Mouse (Mus musculus): Measurements from ENCODE around the gene Dynlt1a. TPM values are rescaled to one million over a fixed set of nuclear protein-coding genes. Genes with fewer than 3 reads are reported as not detected.
"Not testable (repeated sequence)": the region's sequence is repeated elsewhere in the genome, so short reads cannot be mapped to it uniquely, and the experiment has no call there.

Gene Dynlt1a
- 38.2 and 42.6 TPM in 2 replicates for polyA plus RNA-seq (2015; fragmentation: Nextera tagmentation; extraction: Ambion mirVana)

DNA sequence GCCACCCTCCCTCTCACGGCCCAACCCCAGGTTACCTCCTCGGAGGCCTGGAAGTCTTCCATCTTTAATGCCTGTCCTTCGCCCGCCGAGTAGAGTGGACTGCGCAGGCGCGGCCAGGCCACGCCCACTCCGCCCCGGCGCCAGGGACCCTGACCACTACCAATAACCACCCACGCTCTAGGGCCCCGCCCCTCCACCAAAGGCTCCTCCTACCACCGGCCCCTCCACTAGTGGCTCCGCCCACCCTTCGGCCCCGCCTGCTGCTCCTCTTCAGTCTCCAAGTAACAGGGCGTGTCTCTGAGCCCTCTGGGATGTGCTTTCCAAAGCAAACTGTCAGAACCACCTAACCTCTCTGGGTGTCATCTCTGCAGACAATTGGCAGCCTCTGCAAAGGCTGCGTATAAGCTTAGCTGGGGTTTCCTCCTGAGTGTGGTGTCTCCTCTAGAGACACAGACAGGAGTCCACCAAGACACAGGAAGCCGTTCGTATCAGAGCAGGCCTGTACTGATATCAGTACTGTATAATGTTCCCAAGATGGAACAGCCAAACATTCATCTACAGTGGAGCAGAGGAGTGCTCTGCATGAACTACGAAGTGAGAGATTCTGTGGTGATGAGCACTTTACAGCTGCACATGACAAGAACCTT, at the start of gene Dynlt1a:
Gene Dynlt1a (minus strand): TSS at position 162 of the 647 bp plus-strand sequence.
- not testable (repeated sequence) for H3K4me1 ChIP-seq (replicated peaks; ENCODE audit: control insufficient read depth, insufficient read depth, low read length); H3K27me3 ChIP-seq (replicated peaks; ENCODE audit: control insufficient read depth, insufficient read depth, low read length); H3K9me3 ChIP-seq (ENCODE audit: control insufficient read depth, low read length); H3K27ac ChIP-seq (ENCODE audit: low read length); H3K36me3 ChIP-seq (ENCODE audit: control insufficient read depth, insufficient read depth)
- WGBS, result 9% methylated on average over 23 of the region's 23 CpGs
- Histone ChIP-seq H3K4me3 (replicated peaks; ENCODE audit: low read length) (peak within 1 kb of the TSS; percentile 44), H3K9ac (replicated peaks; ENCODE audit: low read depth, low read length) (peak within 1 kb of the TSS; percentile 51; the same call in 1 of the 2 replicates), H3K4me2 (ENCODE audit: low read length) (peak within 1 kb of the TSS; percentile 51)
- peak; percentile 81 for ATAC-seq

DNA sequence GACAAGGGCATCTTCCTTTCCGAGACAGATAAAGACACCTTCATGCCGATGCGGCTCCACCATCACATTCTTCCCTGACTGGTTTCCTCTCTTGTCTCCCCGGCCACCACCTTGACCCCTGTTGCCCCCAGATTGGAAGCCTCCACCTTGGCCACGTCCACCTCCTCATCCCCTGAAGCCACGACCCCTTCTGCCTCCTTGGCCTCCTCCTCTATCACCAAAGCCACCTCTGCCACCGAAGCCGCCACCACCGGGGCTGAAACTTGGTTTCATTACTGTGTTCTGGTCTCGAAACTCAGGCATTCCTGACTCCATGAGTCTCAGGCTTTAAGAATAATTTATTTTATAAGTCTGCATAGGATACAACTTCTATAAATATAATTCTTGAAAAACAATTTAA, 38.0 kb upstream of the Dynlt1a start:
- not testable (repeated sequence) for H3K4me3 ChIP-seq (replicated peaks; ENCODE audit: low read length); H3K9ac ChIP-seq (replicated peaks; ENCODE audit: low read depth, low read length); H3K4me1 ChIP-seq (replicated peaks; ENCODE audit: control insufficient read depth, insufficient read depth, low read length); ATAC-seq; H3K27me3 ChIP-seq (replicated peaks; ENCODE audit: control insufficient read depth, insufficient read depth, low read length); H3K4me2 ChIP-seq (ENCODE audit: low read length); H3K9me3 ChIP-seq (ENCODE audit: control insufficient read depth, low read length); H3K27ac ChIP-seq (ENCODE audit: low read length); H3K36me3 ChIP-seq (ENCODE audit: control insufficient read depth, insufficient read depth)
- 90% methylated on average over 10 of the region's 10 CpGs for WGBS

DNA sequence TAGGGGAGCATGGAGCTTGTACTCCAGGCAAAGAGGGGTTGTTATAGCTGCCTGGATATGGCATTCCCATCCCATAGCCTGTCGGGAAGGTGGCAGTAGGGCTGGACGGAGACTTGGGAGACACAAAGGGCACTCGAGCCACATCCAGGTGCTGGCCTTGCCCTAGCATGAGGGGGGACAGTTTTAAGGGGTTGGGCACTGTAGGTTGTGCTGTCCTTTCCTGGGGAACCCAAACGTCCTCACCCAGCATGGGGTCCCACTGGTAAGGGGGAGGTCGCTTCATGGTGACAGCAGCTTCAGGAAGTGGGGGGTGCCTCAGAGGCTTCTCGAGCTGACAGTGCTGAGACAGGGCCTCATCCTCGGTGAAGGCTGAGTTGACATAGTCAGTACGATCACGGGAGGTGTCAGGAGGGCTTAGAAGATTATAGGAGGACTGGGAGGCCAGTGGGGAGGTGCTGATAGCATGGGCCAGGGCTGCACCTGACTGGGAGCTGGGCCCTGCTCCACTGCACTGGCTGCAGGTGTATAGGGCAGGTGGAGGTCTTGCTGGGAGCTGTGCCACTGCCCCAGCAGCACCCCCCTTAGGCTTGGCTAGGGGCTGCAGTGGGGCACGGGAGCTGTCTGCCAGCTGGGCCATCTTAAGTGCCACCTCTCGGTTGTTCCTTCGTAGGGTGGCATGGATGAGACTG, 25.4 kb upstream of the Dynlt1a start:
- H3K9ac ChIP-seq (replicated peaks; ENCODE audit: low read depth, low read length); H3K4me3 ChIP-seq (replicated peaks; ENCODE audit: low read length); H3K27ac ChIP-seq (ENCODE audit: low read length); ATAC-seq; H3K4me2 ChIP-seq (ENCODE audit: low read length); H3K4me1 ChIP-seq (replicated peaks; ENCODE audit: control insufficient read depth, insufficient read depth, low read length); H3K27me3 ChIP-seq (replicated peaks; ENCODE audit: control insufficient read depth, insufficient read depth, low read length); H3K36me3 ChIP-seq (ENCODE audit: control insufficient read depth, insufficient read depth); H3K9me3 ChIP-seq (ENCODE audit: control insufficient read depth, low read length): not testable (repeated sequence)
- WGBS, result no CpG with 5 or more reads among the region's 12 CpGs

DNA sequence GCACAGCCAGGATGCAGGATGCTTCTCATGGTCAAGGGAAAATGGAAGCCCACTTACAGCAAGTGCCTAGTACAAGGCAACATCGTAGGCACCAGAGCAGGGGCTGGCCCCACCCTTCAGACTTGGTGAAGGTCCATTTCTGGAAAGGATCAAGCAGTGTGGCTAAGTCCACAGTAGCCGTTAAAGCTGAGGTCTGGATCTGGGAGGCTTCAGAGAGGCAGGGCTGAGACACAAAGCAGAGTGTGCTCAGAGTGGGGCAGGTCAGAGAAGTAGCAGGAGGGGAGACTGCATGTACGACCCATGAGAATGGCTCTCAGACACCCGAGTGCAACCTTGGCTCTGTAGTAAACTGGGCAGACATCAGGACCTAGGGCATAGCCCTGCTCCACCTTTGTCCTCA, 11.7 kb upstream of the Dynlt1a start:
- not testable (repeated sequence) for H3K4me2 ChIP-seq (ENCODE audit: low read length); H3K27ac ChIP-seq (ENCODE audit: low read length); H3K9me3 ChIP-seq (ENCODE audit: control insufficient read depth, low read length); H3K27me3 ChIP-seq (replicated peaks; ENCODE audit: control insufficient read depth, insufficient read depth, low read length); H3K4me3 ChIP-seq (replicated peaks; ENCODE audit: low read length); ATAC-seq; H3K4me1 ChIP-seq (replicated peaks; ENCODE audit: control insufficient read depth, insufficient read depth, low read length); H3K9ac ChIP-seq (replicated peaks; ENCODE audit: low read depth, low read length); H3K36me3 ChIP-seq (ENCODE audit: control insufficient read depth, insufficient read depth)
- WGBS, result 81% methylated on average over 3 of the region's 4 CpGs

DNA sequence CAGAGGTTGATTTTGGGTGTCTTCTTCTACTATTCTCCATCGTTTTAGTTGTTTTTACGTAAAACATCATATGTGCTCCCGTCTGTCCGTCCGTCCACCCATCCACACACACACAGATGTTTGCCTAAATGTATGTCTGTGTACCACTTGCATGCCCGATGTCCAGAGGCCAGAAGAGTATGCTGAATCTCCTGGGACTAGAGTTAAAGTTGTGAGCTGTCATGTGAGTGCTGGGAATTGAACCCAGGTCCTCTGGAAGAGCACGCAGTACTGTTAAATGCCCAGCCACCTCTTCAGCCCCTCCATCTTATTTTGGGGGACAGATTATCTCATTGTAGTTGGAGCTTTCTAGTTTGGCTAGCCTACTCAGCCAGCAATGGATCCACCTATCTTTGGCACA, 10.3 kb upstream of the Dynlt1a start:
- H3K9ac ChIP-seq (replicated peaks; ENCODE audit: low read depth, low read length); H3K4me2 ChIP-seq (ENCODE audit: low read length); H3K27me3 ChIP-seq (replicated peaks; ENCODE audit: control insufficient read depth, insufficient read depth, low read length); H3K4me3 ChIP-seq (replicated peaks; ENCODE audit: low read length); H3K9me3 ChIP-seq (ENCODE audit: control insufficient read depth, low read length); H3K36me3 ChIP-seq (ENCODE audit: control insufficient read depth, insufficient read depth); H3K4me1 ChIP-seq (replicated peaks; ENCODE audit: control insufficient read depth, insufficient read depth, low read length); H3K27ac ChIP-seq (ENCODE audit: low read length); ATAC-seq: not testable (repeated sequence)
- 94% methylated on average over 7 of the region's 7 CpGs for WGBS

DNA sequence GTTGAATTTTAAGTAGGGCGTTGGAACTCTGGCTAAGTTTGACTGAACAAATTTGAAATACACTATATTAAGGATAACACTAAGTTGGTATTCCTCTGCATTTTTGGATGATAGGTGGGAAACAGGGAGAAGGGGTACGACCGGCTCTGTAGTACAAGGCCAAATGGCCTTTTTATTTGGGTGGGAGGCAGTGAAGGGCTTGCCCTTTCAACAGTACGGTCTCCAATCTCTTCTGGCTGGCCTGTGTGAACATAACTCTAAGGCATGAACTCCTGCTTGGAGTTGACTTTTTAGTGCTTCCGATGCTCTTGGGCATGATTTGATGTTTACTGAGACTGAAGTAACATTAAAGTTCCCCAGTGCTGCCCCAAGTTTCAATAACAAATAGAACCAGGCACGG, 8.2 kb upstream of the Dynlt1a start:
- not testable (repeated sequence) for H3K4me2 ChIP-seq (ENCODE audit: low read length); H3K9ac ChIP-seq (replicated peaks; ENCODE audit: low read depth, low read length); ATAC-seq; H3K27ac ChIP-seq (ENCODE audit: low read length); H3K36me3 ChIP-seq (ENCODE audit: control insufficient read depth, insufficient read depth); H3K4me1 ChIP-seq (replicated peaks; ENCODE audit: control insufficient read depth, insufficient read depth, low read length); H3K27me3 ChIP-seq (replicated peaks; ENCODE audit: control insufficient read depth, insufficient read depth, low read length); H3K4me3 ChIP-seq (replicated peaks; ENCODE audit: low read length); H3K9me3 ChIP-seq (ENCODE audit: control insufficient read depth, low read length)
- WGBS, result 63% methylated on average over 6 of the region's 6 CpGs

DNA sequence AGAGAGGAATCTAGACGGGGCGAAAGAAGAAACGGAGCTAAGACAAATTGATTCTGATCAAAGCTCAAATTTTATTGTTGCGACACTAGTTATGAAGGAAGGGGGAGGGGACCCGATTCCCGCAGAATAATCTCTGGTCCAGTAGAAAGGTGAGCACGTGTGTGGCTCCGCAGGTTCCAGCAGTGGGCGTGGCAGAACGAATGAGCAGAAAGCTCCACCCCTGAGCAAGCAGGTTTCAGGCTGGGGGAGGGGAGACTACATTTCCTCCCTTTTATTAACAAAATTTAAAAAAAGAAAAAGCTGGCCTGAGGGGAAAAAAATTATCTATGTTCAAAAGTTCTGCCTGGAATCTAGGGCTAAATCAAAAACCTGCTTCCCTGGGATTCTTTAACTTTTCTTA, 7.7 kb upstream of the Dynlt1a start:
- not testable (repeated sequence) for H3K4me3 ChIP-seq (replicated peaks; ENCODE audit: low read length)
- 55% methylated on average over 10 of the region's 10 CpGs for WGBS

DNA sequence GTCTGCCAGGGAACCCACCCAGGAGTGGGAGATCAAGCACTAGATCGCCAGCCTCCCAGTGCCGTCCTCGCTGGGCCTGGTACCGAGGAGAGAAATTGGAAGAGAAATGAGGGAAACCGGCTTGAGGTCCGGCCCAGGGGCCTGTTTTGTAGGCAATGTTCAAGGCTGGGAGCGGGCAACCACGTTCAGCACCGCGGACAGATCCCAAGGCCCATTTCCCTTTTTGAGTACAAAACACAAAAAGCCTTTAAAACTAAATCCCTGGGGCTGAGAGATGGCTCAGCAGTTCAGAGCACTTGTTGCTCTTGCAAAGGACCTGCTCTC, 4.4 kb upstream of the Dynlt1a start:
- not testable (repeated sequence) for H3K27me3 ChIP-seq (replicated peaks; ENCODE audit: control insufficient read depth, insufficient read depth, low read length)
- whole genome bisulfite sequencing, result no CpG with 5 or more reads among the region's 10 CpGs

More for the DNA sequence above, 7.7 kb upstream of the Dynlt1a start:
- H3K27ac ChIP-seq (ENCODE audit: low read length); H3K9me3 ChIP-seq (ENCODE audit: control insufficient read depth, low read length); ATAC-seq; H3K36me3 ChIP-seq (ENCODE audit: control insufficient read depth, insufficient read depth); H3K4me2 ChIP-seq (ENCODE audit: low read length); H3K9ac ChIP-seq (replicated peaks; ENCODE audit: low read depth, low read length); H3K4me1 ChIP-seq (replicated peaks; ENCODE audit: control insufficient read depth, insufficient read depth, low read length); H3K27me3 ChIP-seq (replicated peaks; ENCODE audit: control insufficient read depth, insufficient read depth, low read length): not testable (repeated sequence)

DNA sequence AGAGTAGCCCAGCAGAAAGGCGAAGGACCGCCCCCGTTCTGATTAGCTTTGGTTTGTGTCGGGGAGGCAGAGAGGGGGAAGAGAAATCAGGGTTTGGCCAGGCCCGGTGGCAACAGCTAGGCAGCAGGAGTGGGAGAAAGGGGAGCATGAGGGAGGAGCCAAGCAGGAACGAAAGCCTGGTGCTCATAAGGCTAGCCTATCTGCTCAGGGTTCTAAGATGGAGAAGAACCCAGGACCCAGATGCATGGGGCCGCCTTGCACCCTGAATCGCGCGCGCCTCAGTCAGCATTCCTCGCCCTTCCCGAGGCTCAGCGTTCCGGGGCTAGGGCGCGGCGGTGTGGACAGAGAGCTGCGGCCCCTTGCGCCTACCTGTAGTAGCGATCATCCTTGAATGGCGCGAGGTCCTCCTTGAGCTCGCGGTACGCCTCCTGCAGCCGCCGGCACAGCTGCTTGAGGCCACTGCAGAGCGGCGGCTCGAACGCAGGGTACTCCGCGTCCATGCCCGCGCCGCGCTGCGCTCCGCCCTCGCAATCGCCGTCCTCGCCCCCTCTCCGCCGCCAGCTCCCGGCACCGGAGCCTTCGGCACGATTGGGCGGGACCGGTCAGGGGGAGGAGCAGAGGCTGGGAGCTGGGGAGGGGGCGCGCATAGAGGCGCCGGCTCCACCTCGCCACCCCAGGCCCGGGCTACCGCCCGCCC, 3.9 kb upstream of the Dynlt1a start:
- WGBS, result 0% methylated on average over 2 of the region's 60 CpGs
- not testable (repeated sequence) for H3K36me3 ChIP-seq (ENCODE audit: control insufficient read depth, insufficient read depth); H3K4me1 ChIP-seq (replicated peaks; ENCODE audit: control insufficient read depth, insufficient read depth, low read length); H3K27ac ChIP-seq (ENCODE audit: low read length); H3K9ac ChIP-seq (replicated peaks; ENCODE audit: low read depth, low read length); H3K9me3 ChIP-seq (ENCODE audit: control insufficient read depth, low read length); H3K27me3 ChIP-seq (replicated peaks; ENCODE audit: control insufficient read depth, insufficient read depth, low read length)
- peak; percentile 83 for ATAC-seq
- Histone ChIP-seq H3K4me2 (ENCODE audit: low read length) (0 out of 2 replicates have a peak overlapping the region, but pooled peaks have one; percentile 24), H3K4me3 (replicated peaks; ENCODE audit: low read length) (peak overlapping the region; percentile 27)

More for the DNA sequence above, 4.4 kb upstream of the Dynlt1a start:
- not testable (repeated sequence) for H3K4me3 ChIP-seq (replicated peaks; ENCODE audit: low read length); H3K36me3 ChIP-seq (ENCODE audit: control insufficient read depth, insufficient read depth); H3K4me1 ChIP-seq (replicated peaks; ENCODE audit: control insufficient read depth, insufficient read depth, low read length); H3K9me3 ChIP-seq (ENCODE audit: control insufficient read depth, low read length); H3K4me2 ChIP-seq (ENCODE audit: low read length); H3K27ac ChIP-seq (ENCODE audit: low read length); H3K9ac ChIP-seq (replicated peaks; ENCODE audit: low read depth, low read length); ATAC-seq
